Mouse (Mus musculus): ENCODE measurements around the gene Birc5.
A peak's percentile ranks its signal among the peaks of the same experiment; 100 is the strongest.
"Not testable (repeated sequence)": the region's sequence is repeated elsewhere in the genome, so short reads cannot be mapped to it uniquely, and the experiment has no call there.

The Birc5 gene

GRCm38 (mm10) chr11:117814704-117815366 is 34.2 kb upstream of the Birc5 start:
- no peak overlapping the region for H3K4me3 ChIP-seq (replicated peaks; ENCODE audit: low read length)
- H3K4me1 ChIP-seq (replicated peaks; ENCODE audit: low read depth, low read length), result peaks cover 92% of the 10 kb centered on the region
- TF ChIP-seq POU5F1 (IDR thresholded peaks at IDR 0.05; ENCODE audit: borderline replicate concordance, low read length) (no peak), NANOG (IDR thresholded peaks at IDR 0.05; ENCODE audit: borderline replicate concordance, low read length) (no peak), CTCF (conservative IDR thresholded peaks at IDR 0.05; ENCODE audit: low read length) (no peak)
- no peaks in the 10 kb centered on the region for H3K9me3 ChIP-seq (ENCODE audit: low read length)
- H3K36me3 ChIP-seq (ENCODE audit: insufficient read depth, low read length), result peaks cover 85% of the 10 kb centered on the region
- no peaks in the 10 kb centered on the region for H3K27me3 ChIP-seq (ENCODE audit: insufficient read depth, low read length)

DNA sequence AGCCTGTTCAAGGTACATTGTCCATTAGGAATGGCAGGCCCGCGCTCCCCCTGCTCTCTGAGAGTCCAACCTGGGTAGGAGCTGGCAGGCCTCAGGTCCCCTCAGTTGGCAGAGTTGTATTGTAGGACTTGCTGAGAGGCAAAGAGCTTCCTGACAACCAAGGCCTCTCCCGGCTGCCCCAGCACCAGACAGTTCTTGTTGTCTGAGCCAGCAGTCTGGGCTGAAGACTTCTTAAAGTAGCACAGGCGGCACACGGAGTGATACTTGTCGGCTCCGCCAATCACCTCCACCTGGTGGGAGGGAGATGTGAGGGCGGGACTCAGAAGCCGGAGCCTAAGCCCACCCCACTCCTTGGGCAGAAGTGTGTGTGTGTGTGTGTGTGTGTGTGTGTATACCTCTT is 33.2 kb upstream of the Birc5 start:
- H3K36me3 ChIP-seq (ENCODE audit: insufficient read depth, low read length), result peaks cover 95% of the 10 kb centered on the region
- H3K27me3 ChIP-seq (ENCODE audit: insufficient read depth, low read length); H3K4me3 ChIP-seq (replicated peaks; ENCODE audit: low read length); H3K9me3 ChIP-seq (ENCODE audit: low read length): not testable (repeated sequence)
- H3K4me1 ChIP-seq (replicated peaks; ENCODE audit: low read depth, low read length), result peaks cover 92% of the 10 kb centered on the region

- H3K27me3 ChIP-seq (ENCODE audit: insufficient read depth, low read length), result no peaks in the 10 kb centered on the region
- no peaks in the 10 kb centered on the region for H3K9me3 ChIP-seq (ENCODE audit: low read length)
- H3K4me1 ChIP-seq (replicated peaks; ENCODE audit: low read depth, low read length), result peaks cover 90% of the 10 kb centered on the region
- H3K36me3 ChIP-seq (ENCODE audit: insufficient read depth, low read length), result peaks cover 97% of the 10 kb centered on the region
- no peak overlapping the region; the same call in 1 of the 2 replicates for H3K4me3 ChIP-seq (replicated peaks; ENCODE audit: low read length)
- TF ChIP-seq POU5F1 (IDR thresholded peaks at IDR 0.05; ENCODE audit: borderline replicate concordance, low read length) (no peak), NANOG (IDR thresholded peaks at IDR 0.05; ENCODE audit: borderline replicate concordance, low read length) (no peak), CTCF (conservative IDR thresholded peaks at IDR 0.05; ENCODE audit: low read length) (no peak)
Measured at GRCm38 (mm10) chr11:117816389-117816996, 32.6 kb upstream of the Birc5 start.

DNA sequence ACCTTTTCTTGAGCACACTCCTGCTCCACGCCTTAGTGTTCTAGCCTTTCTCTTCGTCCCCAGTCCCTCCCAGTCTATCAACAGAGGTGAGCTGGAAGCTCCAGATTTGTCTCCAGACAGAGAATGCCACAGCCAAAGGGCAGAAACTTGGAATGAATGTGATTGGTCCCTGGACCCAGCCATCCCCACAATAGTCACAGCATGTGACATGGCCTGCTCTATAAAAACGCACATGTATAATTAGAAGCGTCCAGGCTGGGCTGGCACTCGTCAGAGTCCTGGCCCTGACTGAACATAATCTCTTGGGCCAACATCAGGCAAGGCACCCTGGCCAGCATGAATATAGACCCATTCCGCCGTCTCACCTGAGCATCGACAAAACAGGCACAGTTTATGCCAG is 30.0 kb upstream of the Birc5 start:
- no peaks in the 10 kb centered on the region for H3K9me3 ChIP-seq (ENCODE audit: low read length)
- TF ChIP-seq CTCF (conservative IDR thresholded peaks at IDR 0.05; ENCODE audit: low read length) (no peak), POU5F1 (IDR thresholded peaks at IDR 0.05; ENCODE audit: borderline replicate concordance, low read length) (no peak), NANOG (IDR thresholded peaks at IDR 0.05; ENCODE audit: borderline replicate concordance, low read length) (no peak)
- H3K27me3 ChIP-seq (ENCODE audit: insufficient read depth, low read length), result no peaks in the 10 kb centered on the region
- H3K4me3 ChIP-seq (replicated peaks; ENCODE audit: low read length), result no peak overlapping the region
- peaks cover 98% of the 10 kb centered on the region for H3K36me3 ChIP-seq (ENCODE audit: insufficient read depth, low read length)
- H3K4me1 ChIP-seq (replicated peaks; ENCODE audit: low read depth, low read length), result peaks cover 91% of the 10 kb centered on the region

GRCm38 (mm10) chr11:117820173-117820572 is 28.9 kb upstream of the Birc5 start:
- Histone ChIP-seq H3K36me3 (ENCODE audit: insufficient read depth, low read length) (peaks cover 91% of the 10 kb centered on the region), H3K4me3 (replicated peaks; ENCODE audit: low read length) (no peak overlapping the region), H3K27me3 (ENCODE audit: insufficient read depth, low read length) (no peaks in the 10 kb centered on the region), H3K4me1 (replicated peaks; ENCODE audit: low read depth, low read length) (peaks cover 89% of the 10 kb centered on the region), H3K9me3 (ENCODE audit: low read length) (no peaks in the 10 kb centered on the region)
- TF ChIP-seq POU5F1 (IDR thresholded peaks at IDR 0.05; ENCODE audit: borderline replicate concordance, low read length) (no peak), NANOG (IDR thresholded peaks at IDR 0.05; ENCODE audit: borderline replicate concordance, low read length) (no peak), CTCF (conservative IDR thresholded peaks at IDR 0.05; ENCODE audit: low read length) (no peak)

GRCm38 (mm10) chr11:117821868-117822267 is 27.2 kb upstream of the Birc5 start:
- TF ChIP-seq NANOG (IDR thresholded peaks at IDR 0.05; ENCODE audit: borderline replicate concordance, low read length), result no peak
- TF ChIP-seq POU5F1 (IDR thresholded peaks at IDR 0.05; ENCODE audit: borderline replicate concordance, low read length), result no peak
- no peak for TF ChIP-seq CTCF (conservative IDR thresholded peaks at IDR 0.05; ENCODE audit: low read length)
- Histone ChIP-seq H3K4me3 (replicated peaks; ENCODE audit: low read length) (no peak overlapping the region), H3K36me3 (ENCODE audit: insufficient read depth, low read length) (peaks cover 76% of the 10 kb centered on the region), H3K9me3 (ENCODE audit: low read length) (no peaks in the 10 kb centered on the region), H3K27me3 (ENCODE audit: insufficient read depth, low read length) (no peaks in the 10 kb centered on the region), H3K4me1 (replicated peaks; ENCODE audit: low read depth, low read length) (peaks cover 89% of the 10 kb centered on the region)

- peak overlapping the region; percentile 46 for H3K4me3 ChIP-seq (replicated peaks; ENCODE audit: low read length)
- no peaks in the 10 kb centered on the region for H3K27me3 ChIP-seq (ENCODE audit: insufficient read depth, low read length)
- H3K4me1 ChIP-seq (replicated peaks; ENCODE audit: low read depth, low read length), result peaks cover 89% of the 10 kb centered on the region
- H3K36me3 ChIP-seq (ENCODE audit: insufficient read depth, low read length), result peaks cover 67% of the 10 kb centered on the region
- TF ChIP-seq NANOG (IDR thresholded peaks at IDR 0.05; ENCODE audit: borderline replicate concordance, low read length) (no peak), CTCF (conservative IDR thresholded peaks at IDR 0.05; ENCODE audit: low read length) (no peak), POU5F1 (IDR thresholded peaks at IDR 0.05; ENCODE audit: borderline replicate concordance, low read length) (no peak)
- no peaks in the 10 kb centered on the region for H3K9me3 ChIP-seq (ENCODE audit: low read length)
Measured at GRCm38 (mm10) chr11:117822728-117823241, 26.3 kb upstream of the Birc5 start.

GRCm38 (mm10) chr11:117823411-117823810 is 25.6 kb upstream of the Birc5 start:
- no peaks in the 10 kb centered on the region for H3K27me3 ChIP-seq (ENCODE audit: insufficient read depth, low read length)
- H3K4me1 ChIP-seq (replicated peaks; ENCODE audit: low read depth, low read length), result peaks cover 90% of the 10 kb centered on the region
- no peaks in the 10 kb centered on the region for H3K9me3 ChIP-seq (ENCODE audit: low read length)
- TF ChIP-seq POU5F1 (IDR thresholded peaks at IDR 0.05; ENCODE audit: borderline replicate concordance, low read length) (no peak), CTCF (conservative IDR thresholded peaks at IDR 0.05; ENCODE audit: low read length) (no peak), NANOG (IDR thresholded peaks at IDR 0.05; ENCODE audit: borderline replicate concordance, low read length) (no peak)
- peak overlapping the region; percentile 91 for H3K4me3 ChIP-seq (replicated peaks; ENCODE audit: low read length)
- peaks cover 61% of the 10 kb centered on the region for H3K36me3 ChIP-seq (ENCODE audit: insufficient read depth, low read length)
